ENCODE assay signal across 29 mouse cellular contexts in the genomic region with DNA sequence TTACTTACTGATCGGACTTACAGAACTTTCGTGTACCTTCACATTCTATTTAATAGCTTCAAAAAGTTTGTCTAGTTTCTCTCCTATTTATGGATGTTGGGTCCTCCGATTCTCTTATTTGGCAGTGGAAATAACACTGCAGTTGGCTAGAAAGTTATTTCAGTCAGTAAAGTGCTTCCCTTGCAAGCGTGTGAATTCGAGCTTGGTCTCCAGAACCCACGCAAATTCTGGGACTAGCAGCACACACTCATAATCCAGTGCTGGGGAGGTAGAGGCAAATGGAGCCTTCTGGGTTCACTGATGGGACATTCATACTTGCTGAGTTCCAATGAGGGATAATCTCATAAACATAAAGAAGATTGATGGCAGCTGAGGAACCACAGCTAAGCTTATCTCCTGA. TPM values are rescaled to one million over a fixed set of nuclear protein-coding genes. Genes with fewer than 3 reads are reported as not detected.
DNase-seq lines count a peak whose midpoint lies in the region; ATAC-seq and TF ChIP-seq lines count a peak whose summit lies in the region.
"Had no signal": no experiment of that assay in that cellular context is flagged by ENCODE, and none has a peak within 500 bp of the region (broad histone marks: within the 10 kb centered on the region; RNA-seq: fewer than 3 reads in every experiment).

No protein-coding gene starts in this region.

- intact Hi-C loops in left cerebral cortex, postnatal 4 days (cut with DNase I) = no loop called here

- no peak for TF ChIP-seq POLR2A in kidney, adult 2 months (IDR thresholded peaks at IDR 0.05; ENCODE audit: low read depth, low read length)

- no peak overlapping the region for H3K27ac ChIP-seq in kidney, adult 2 months (ENCODE audit: insufficient read depth, low read depth, low read length)
- H3K27ac ChIP-seq: embryonic facial prominence, embryonic 10.5 days; embryonic facial prominence, embryonic 15.5 days; forebrain, embryonic 12.5 days; heart, embryonic 13.5 days; hindbrain, embryonic 14.5 days; limb, embryonic 12.5 days; liver, embryonic 15.5 days; lung, embryonic 15.5 days; midbrain, embryonic 12.5 days; neural tube, embryonic 12.5 days had no signal

- ATAC-seq in frontal cortex, adult (ENCODE audit: low TSS enrichment) = peak; percentile 92
- ATAC-seq: intestine, postnatal 0 days had no signal

- no peaks in the 10 kb centered on the region for H3K4me1 ChIP-seq in kidney, adult 2 months (ENCODE audit: control insufficient read depth, insufficient read depth, low read length)
- H3K4me1 ChIP-seq: embryonic facial prominence, embryonic 10.5 days; embryonic facial prominence, embryonic 15.5 days; forebrain, embryonic 12.5 days; heart, embryonic 13.5 days; limb, embryonic 12.5 days; liver, embryonic 15.5 days; lung, embryonic 15.5 days; megakaryocyte, embryonic 14.5 days; midbrain, embryonic 12.5 days; neural tube, embryonic 12.5 days had no signal

- TF ChIP-seq CTCF in kidney, adult 2 months (conservative IDR thresholded peaks at IDR 0.05; ENCODE audit: insufficient read depth, insufficient read length, low read depth, low read length) = no peak

- H3K27me3 ChIP-seq in kidney, adult 2 months (replicated peaks; ENCODE audit: control insufficient read depth, insufficient read depth, low read length) = no peaks in the 10 kb centered on the region
- H3K27me3 ChIP-seq: embryonic facial prominence, embryonic 15.5 days; forebrain, embryonic 12.5 days; limb, embryonic 12.5 days; liver, embryonic 15.5 days; lung, embryonic 15.5 days; midbrain, embryonic 12.5 days; neural tube, embryonic 12.5 days had no signal

- no peak for DNase-seq in frontal cortex, postnatal 25 days (ENCODE audit: low spot score in 2 of 2)
- peak; percentile 26 to 49 for DNase-seq in left cerebral cortex, adult 9 months (ENCODE audit: low spot score in 2 of 2)
- DNase-seq in left cerebral cortex, postnatal 4 days = no peak
- peak; percentile 64 to 75 for DNase-seq in frontal cortex, adult 2 months (ENCODE audit: extremely low spot score in 1 of 2, low spot score in 1 of 2)
- peak; percentile 59 to 77 for DNase-seq in right cerebral cortex, postnatal 10 days (ENCODE audit: low spot score in 2 of 2)
- DNase-seq in spleen, adult 18-20 months = no peak
- DNase-seq in kidney, adult 2 months = no peak
- DNase-seq: adrenal gland, adult 8-10 months; cerebellum, adult 8-10 months; cerebellum, postnatal 25 days; heart, postnatal 10 days; kidney, postnatal 36 days; lung, postnatal 36 days; thymus, postnatal 14 days had no signal

- no peaks in the 10 kb centered on the region for H3K36me3 ChIP-seq in kidney, adult 2 months (ENCODE audit: control insufficient read depth, insufficient read depth, low read length)
- H3K36me3 ChIP-seq: embryonic facial prominence, embryonic 10.5 days; embryonic facial prominence, embryonic 15.5 days; forebrain, embryonic 12.5 days; G1E; heart, embryonic 13.5 days; limb, embryonic 12.5 days; liver, embryonic 15.5 days; lung, embryonic 15.5 days; midbrain, embryonic 12.5 days; neural tube, embryonic 12.5 days had no signal

- WGBS in kidney, adult 2 months = 83% methylated on average over 6 of the region's 6 CpGs

- no peak overlapping the region for H3K4me3 ChIP-seq in kidney, adult 2 months (ENCODE audit: insufficient read depth, low read depth, low read length)
- H3K4me3 ChIP-seq: embryonic facial prominence, embryonic 10.5 days; embryonic facial prominence, embryonic 15.5 days; forebrain, embryonic 12.5 days; heart, embryonic 13.5 days; limb, embryonic 12.5 days; liver, embryonic 15.5 days; lung, embryonic 15.5 days; megakaryocyte, embryonic 14.5 days; midbrain, embryonic 12.5 days; myocyte; neural tube, embryonic 12.5 days had no signal

RNA-seq across cellular contexts. Expression of gene Dusp22, which starts 51.9 kb away (rescaled TPM):
- 10 to 100 TPM; 22.8 to 24.8 TPM for total RNA-seq in left cerebral cortex, postnatal 4 days (2021)
- polyA plus RNA-seq in frontal cortex, adult 2 months (2012; rRNA removed) = 26.7 and 27.9 TPM in 2 replicates
- polyA plus RNA-seq in kidney, adult 2 months (2012; rRNA removed) = 22.8 and 25.2 TPM in 2 replicates
- polyA plus RNA-seq: G1E had no signal

Comparison
In these comparisons a context has a peak if more than half of its experiments do, and no peak if none do; other contexts are left out.
1. DNase-seq: peak in left cerebral cortex, adult 9 months (2 of 2), frontal cortex, adult 2 months (2 of 2) and right cerebral cortex, postnatal 10 days (2 of 2); none in frontal cortex, postnatal 25 days (0 of 2), left cerebral cortex, postnatal 4 days (single experiment), spleen, adult 18-20 months (0 of 2) and kidney, adult 2 months (single experiment).